Mouse (Mus musculus) thymus, adult 2 months (tissue): ENCODE measurements around the gene Hck.

Source experiments
- CTCF ChIP-seq: fragments of 200-500 bp; IDR thresholded peaks from 2 replicates; pipeline ENCODE4 v1.5.1; 2012; ENCODE audit warnings: mild to moderate bottlenecking, control low read depth, low read length, moderate library complexity, borderline replicate concordance; ENCODE audit not compliant: control insufficient read depth, poor library complexity, insufficient read depth; ENCODE audit errors: extremely low read depth
- POLR2A ChIP-seq: fragments of 200-500 bp; IDR thresholded peaks from 2 replicates; pipeline ENCODE4 v1.6.1; 2012; ENCODE audit warnings: mild to moderate bottlenecking, low read length, control low read depth, moderate library complexity; ENCODE audit not compliant: control insufficient read depth, poor library complexity, insufficient read depth; ENCODE audit errors: extremely low read depth

- TF ChIP-seq CTCF (no peak), POLR2A (no peak)
Observed at GRCm38 (mm10) chr2:153167136-153167535, 58.9 kb downstream of the Hck start.
